Comparison of ENCODE assay signal across 22 mouse cellular contexts in genomic region chr10:24200099-24200498, GRCm38 (mm10). TPM values are rescaled to one million over a fixed set of nuclear protein-coding genes. Genes with fewer than 3 reads are reported as not detected.
"Had no signal": no experiment of that assay in that cellular context is flagged by ENCODE, and none has a peak within 500 bp of the region (broad histone marks: within the 10 kb centered on the region; RNA-seq: fewer than 3 reads in every experiment).

No protein-coding gene starts in this region.

- DNase-seq: kidney, adult 8-10 months; kidney, postnatal 10 days; kidney, postnatal 36 days; left cerebral cortex, postnatal 4 days; liver, postnatal 0 days; lung, embryonic 14.5 days; right cerebral cortex, adult 18-20 months; right cerebral cortex, postnatal 14 days; right cerebral cortex, postnatal 4 days; thymus, adult 2 months; thymus, postnatal 14 days; thymus, postnatal 4 days had no signal

- H3K9me3 ChIP-seq: kidney, embryonic 15.5 days; limb, embryonic 12.5 days; limb, embryonic 15.5 days; midbrain, embryonic 12.5 days; midbrain, embryonic 15.5 days had no signal

- H3K4me3 ChIP-seq: kidney, embryonic 15.5 days; limb, embryonic 12.5 days; limb, embryonic 15.5 days; midbrain, embryonic 12.5 days; midbrain, embryonic 15.5 days had no signal

- H3K27ac ChIP-seq: kidney, embryonic 15.5 days; limb, embryonic 12.5 days; limb, embryonic 15.5 days; liver, embryonic 14.5 days; macrophage; midbrain, embryonic 12.5 days; midbrain, embryonic 15.5 days; stomach, postnatal 0 days had no signal

- H3K4me1 ChIP-seq: kidney, embryonic 15.5 days; limb, embryonic 12.5 days; limb, embryonic 15.5 days; midbrain, embryonic 15.5 days had no signal

- H3K9ac ChIP-seq: kidney, embryonic 15.5 days; limb, embryonic 12.5 days; limb, embryonic 15.5 days; liver, embryonic 14.5 days; liver, postnatal 0 days; lung, embryonic 14.5 days; midbrain, embryonic 12.5 days; midbrain, embryonic 15.5 days had no signal

- H3K27me3 ChIP-seq: kidney, embryonic 15.5 days; limb, embryonic 12.5 days; limb, embryonic 15.5 days; midbrain, embryonic 12.5 days; midbrain, embryonic 15.5 days had no signal

- H3K36me3 ChIP-seq: kidney, embryonic 15.5 days; limb, embryonic 12.5 days; limb, embryonic 15.5 days; midbrain, embryonic 12.5 days; midbrain, embryonic 15.5 days had no signal

- ATAC-seq: liver, postnatal 0 days; lung, postnatal 0 days; midbrain, embryonic 15.5 days had no signal

- H3K4me2 ChIP-seq: kidney, embryonic 15.5 days; limb, embryonic 12.5 days; limb, embryonic 15.5 days; liver, embryonic 11.5 days; lung, embryonic 14.5 days; midbrain, embryonic 12.5 days; midbrain, embryonic 15.5 days had no signal

RNA-seq across cellular contexts. Expression of gene Moxd1, which starts 23.2 kb away (rescaled TPM):
- polyA plus RNA-seq: liver, postnatal 0 days; macrophage had no signal
